Mouse (Mus musculus) embryo, embryonic 10.5 days (tissue): ENCODE results near the gene Impg1.
A peak's percentile ranks its signal among the peaks of the same experiment; 100 is the strongest.
"Not testable (repeated sequence)": the region's sequence is repeated elsewhere in the genome, so short reads cannot be mapped to it uniquely, and the experiment has no call there.

Experiments
- DNase-seq: peaks from one replicate; pipeline ENCODE4 v3.0.0-alpha.2; 2015; ENCODE audit warnings: low spot score

The Impg1 gene

DNA sequence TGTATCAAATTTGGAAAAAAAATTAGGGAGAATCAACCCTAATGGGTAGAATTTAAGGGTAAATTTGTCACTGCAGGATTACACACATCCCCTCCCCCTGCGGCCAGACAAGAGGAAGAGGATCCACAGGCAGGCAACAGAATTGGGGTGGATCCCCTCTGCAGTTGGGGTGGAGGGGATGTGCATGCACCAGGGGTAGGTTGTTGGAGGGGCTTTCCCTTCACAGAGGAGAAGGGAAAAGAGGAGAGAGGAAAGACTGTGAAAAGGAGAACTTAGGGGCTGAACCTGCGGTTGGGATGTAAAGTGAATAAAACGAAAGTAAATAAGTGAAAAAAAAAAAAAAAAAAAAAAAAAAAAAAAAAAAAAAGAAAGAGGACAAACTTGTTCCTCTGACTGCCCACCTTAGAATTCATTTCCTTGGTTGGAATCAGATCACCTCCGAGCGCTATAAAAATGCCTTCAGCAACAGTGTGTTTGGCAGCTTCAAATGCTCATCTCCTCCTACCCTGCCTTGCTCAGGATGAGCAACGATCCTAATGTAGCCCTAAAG lies 120.8 kb downstream of the Impg1 start:
- DNase-seq, result no peak

DNA sequence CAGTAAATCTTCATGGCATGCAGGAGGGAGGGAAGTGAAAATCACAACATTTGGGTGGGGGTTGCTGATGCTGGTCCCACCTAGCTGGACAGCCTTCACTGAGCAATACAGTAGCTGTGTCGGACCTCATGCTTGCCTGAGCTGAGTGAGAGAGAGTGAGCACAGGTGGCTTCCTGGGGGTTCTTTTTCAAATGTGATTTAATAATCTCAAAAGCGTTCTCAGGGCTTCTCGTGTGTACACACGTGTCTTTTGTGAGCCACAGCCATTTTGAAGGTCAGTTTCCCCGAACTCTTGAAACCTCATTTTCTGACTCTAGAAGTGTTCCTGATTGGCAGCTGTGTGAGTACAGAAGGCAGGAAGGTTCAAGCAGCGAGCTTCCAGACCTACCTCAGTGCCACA lies 122.8 kb downstream of the Impg1 start:
- no peak for DNase-seq

- no peak for DNase-seq
Measured at GRCm38 (mm10) chr9:80341756-80342155, 123.5 kb downstream of the Impg1 start.

DNA sequence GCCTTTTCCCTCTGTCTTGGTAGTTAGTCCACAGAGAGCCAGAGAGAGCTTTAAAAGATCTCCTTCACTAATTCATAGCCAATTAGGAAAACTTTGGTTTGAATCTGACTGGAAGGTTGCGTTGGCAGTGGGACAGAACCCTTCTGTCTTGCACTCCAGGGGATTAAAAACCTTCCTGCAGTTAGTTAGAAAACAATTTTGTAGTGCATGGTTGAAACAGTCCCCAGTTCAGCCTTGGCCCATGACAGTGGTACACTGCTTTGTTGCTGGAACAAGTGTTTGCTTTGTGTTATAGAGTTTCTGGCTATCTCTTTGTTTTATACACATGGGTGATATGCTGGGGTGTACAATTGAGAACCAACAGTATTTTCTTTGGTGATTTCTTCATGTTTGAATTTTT lies 124.4 kb downstream of the Impg1 start:
- no peak for DNase-seq

DNA sequence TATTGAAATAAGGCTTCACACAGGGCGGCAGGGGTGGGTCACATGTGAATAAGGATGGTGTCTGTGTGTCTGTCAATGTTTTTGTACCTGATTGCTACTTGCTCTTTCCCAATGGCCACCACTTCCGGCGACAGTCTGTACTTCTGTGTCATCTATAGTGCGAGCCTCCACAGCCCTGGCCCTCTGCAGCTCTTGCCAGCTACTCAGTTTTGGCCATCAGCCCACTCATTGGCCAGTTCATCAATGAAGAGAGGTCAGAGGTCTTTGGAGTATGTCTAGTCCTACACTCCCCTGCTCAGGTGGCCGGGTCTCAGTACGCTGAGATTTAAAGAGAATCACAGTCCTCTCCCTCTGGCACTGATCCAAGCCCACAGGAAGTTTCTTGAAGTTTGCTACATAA lies 127.3 kb downstream of the Impg1 start:
- DNase-seq, result no peak

DNA sequence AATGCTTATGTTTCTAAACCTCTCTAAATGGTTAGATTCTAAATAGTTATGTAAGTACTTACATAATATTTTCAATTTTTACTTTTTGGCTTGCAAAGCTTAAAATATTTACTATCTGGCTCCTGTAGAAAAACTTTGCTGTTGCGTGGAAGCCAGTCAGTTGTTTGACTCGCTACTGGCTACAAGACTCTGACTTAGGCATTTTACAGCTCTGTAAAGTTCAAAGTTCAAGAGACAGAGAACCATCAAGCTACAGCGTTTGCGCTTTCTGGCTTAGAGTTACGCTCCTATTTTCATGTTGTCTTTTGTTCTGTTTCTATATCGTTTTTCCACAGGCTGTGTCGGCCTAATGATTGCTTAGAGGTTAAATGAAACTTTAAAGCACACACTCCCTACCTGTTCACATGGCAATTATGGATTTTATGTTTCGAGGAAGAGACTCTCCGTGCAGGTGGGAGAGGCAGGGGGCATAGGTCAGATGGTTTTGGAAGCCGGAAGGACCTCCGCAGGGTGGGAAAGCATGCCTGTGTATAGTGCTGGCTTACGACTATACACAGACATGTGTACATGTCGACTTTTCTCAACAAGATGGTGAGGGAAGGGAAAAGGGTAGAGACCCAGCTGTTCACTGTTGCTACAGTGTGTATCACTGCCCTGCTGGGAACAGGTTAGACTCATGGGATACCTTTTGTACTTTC lies 129.5 kb downstream of the Impg1 start:
- no peak for DNase-seq

DNA sequence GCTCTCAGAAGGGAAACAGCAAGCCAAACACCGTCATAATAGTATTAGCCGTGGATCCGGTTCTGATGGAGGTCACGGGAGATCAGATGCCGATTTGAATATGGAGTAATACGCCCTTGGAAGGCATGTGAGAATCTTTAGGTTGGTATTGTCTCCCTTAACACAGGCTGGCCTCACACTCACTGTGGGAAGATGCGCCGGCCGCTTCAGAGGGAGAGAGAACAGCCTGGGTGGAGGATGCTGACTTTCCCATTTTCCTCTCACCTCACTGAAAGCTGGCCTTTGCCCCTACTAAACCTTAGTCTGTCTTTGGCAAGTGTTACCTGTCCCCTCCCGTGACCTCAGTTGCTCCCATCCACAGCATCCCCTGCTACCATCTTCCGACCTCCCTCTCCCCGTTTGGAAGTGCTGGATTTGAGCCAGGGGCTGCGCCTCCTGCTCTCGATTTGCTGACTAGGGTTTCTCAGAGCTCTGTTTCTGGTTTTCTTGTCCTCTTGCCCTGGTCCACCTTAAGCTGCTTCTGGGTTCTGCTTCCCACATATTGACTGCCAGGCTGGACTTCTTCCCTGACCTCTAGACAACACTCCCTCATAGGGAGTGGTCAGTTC lies 131.2 kb downstream of the Impg1 start:
- DNase-seq, result no peak

DNA sequence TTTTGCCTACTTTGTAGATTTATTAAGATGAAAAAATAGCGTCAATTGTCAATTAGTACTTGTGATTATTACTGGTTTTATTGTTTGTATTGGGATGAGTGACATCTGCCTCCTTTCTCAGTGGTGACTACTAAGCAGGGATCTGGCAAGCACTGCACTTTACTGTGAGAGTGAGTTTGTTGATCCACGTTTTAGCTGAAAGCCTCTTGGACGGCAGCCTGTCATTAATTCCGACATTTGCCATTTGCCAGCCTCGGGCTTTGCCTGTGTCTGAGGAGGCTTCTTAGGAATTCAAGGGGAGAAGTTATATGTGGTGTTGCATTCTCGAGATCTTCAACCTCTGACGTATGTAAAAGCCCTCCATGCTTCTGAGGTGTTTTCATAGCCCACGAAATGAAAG lies 131.8 kb downstream of the Impg1 start:
- DNase-seq, result no peak

- peak; percentile 87 for DNase-seq
Measured at GRCm38 (mm10) chr9:80332153-80332552, 133.1 kb downstream of the Impg1 start.

GRCm38 (mm10) chr9:80321051-80321887 lies 144.0 kb downstream of the Impg1 start:
- DNase-seq, result not testable (repeated sequence)

DNA sequence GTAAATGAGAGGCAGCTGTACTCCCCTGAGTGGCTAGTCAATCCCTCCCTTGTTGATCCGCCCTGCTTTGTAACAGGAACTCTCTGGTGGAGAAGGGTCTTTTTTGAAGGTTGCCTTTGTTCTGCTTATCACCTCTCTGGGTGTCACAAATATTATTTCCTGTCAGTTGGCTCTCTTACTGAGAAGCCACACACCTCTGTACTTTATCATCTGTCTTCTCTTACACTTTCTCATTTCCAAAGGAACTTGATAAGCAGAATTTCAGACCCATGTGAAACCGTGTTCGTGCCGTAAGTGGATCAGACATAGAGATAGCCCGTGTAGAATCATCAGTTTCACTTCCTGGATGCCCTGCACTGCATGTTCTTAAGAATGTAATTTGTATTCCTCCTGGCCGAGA lies 147.3 kb downstream of the Impg1 start:
- DNase-seq, result no peak

GRCm38 (mm10) chr9:80315922-80316321 lies 149.4 kb downstream of the Impg1 start:
- no peak for DNase-seq

DNA sequence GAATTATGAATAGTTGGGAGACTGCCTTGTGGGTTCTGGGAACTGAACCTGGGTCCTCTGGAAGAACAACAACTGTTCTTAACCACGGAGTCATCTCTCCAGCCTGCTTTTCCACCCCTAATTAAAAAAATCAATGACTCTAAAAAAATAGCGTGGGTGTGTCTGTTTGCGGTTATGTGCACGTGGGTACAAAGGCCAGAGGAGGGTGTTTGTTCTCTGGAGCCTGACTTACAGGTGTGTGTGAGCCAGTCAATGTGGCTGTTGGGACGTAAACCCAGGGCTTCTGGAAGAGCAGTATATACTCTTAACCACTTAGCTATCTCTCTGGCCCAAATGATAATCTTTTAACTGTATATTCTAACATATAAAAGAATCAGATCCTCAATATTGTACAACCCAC lies 151.7 kb downstream of the Impg1 start:
- no peak for DNase-seq

GRCm38 (mm10) chr9:80307629-80308028 lies 157.7 kb downstream of the Impg1 start:
- no peak for DNase-seq

GRCm38 (mm10) chr9:80306853-80307252 lies 158.4 kb downstream of the Impg1 start:
- DNase-seq, result no peak

GRCm38 (mm10) chr9:80306390-80306789 lies 158.9 kb downstream of the Impg1 start:
- no peak for DNase-seq

GRCm38 (mm10) chr9:80303518-80303917 lies 161.8 kb downstream of the Impg1 start:
- DNase-seq, result peak; percentile 53

DNA sequence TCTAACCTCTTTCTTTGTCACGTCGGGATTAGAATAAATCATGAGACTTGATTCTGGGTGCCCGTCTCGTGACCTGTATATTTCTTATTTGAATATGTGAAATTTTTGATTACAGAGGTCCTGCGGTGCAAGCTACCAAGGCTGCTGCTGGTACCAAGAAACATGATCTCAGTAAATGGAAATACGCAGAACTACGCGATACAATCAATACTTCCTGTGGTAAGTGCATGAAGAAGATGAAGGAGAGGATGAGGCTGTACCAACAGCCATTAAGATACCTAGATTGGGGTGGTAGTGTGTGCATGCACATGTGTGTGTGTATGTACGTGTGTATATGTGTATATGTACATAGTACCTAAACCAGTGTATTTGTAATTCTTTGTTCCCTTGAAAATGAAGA lies 166.2 kb downstream of the Impg1 start:
- DNase-seq, result no peak

- DNase-seq, result no peak
Measured at GRCm38 (mm10) chr9:80296086-80296485, 169.2 kb downstream of the Impg1 start.

DNA sequence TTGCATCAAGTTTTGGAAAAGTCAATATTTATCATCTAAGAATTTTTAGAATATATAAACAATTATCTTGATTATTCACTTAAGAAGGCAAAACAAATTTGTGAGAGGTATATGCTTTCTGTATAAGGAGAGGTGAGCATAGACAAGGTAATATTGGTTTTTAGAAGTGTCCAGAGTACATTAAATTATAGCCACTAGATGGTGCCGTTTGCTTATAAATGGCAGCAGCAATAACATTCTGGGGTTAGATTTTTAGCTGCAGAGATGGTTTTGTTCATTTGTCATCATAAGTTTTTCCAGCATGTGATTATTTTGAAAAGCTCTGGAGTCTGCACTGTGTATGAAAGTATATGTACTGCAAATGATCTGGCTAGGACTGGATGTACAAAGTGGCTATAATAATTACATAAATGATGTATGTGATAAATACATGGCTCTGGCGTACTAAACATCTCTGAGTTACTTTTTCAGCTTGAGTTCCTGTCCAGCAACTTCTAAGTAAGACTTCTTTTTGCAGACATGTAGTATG lies 172.2 kb downstream of the Impg1 start:
- peak; percentile 72 for DNase-seq

DNA sequence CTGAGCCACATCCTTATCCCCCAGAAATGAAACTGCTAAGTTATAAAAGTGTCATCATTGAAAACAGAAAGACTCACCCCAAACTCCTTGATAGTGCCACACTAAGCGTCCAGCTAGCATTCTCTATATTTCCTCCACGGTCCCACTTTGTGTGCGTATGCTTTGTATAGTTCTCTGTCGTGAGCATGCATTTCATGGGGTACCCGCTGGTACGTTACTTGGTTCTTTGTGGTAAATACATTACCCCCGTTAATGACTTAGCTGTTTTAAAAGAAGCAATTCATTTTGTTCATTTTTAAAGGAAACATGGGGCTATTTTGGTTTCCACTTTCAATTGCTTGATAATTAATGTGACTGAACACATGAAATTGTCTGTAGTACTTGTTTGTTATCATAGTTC lies 178.4 kb downstream of the Impg1 start:
- DNase-seq, result no peak

DNA sequence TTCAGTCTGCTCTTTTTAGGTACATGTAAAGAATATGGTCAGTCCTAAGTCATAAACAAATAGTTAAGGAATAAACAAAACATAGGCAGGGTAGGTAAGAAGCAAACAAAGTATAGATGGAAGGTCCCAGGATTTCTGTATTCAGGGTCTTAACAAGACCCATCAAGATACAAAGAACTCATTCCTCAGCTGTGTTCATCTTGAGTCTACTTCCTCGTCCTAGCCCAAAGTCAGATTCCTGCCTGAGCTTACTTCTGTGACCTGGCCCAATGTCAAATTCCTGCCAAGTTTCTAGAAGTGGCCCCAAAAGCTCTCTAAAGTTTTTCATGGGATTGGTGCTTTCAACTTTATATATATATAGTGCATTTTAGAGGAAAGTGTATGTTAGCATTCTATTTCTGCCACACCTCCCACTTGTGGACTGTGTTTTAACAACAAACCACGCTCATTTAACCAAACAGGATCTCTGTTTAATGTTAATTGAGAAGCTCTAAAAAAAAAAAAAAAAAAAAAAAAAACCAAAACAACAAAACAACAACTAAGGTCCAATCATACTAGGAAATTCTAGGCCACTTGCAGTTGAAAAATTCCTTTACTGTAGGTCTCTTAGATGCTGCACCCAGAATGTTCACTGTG lies 180.6 kb downstream of the Impg1 start:
- DNase-seq, result no peak
